Mouse (Mus musculus) embryo, embryonic 9.5 days (tissue): ENCODE measurements around the gene Timm8b.
"Not testable (repeated sequence)": the region's sequence is repeated elsewhere in the genome, so short reads cannot be mapped to it uniquely, and the experiment has no call there.

Experiments used
- DNase-seq: peaks from one replicate; pipeline ENCODE4 v3.0.0-alpha.2; 2017; ENCODE audit errors: extremely low spot score

Gene Timm8b

DNA sequence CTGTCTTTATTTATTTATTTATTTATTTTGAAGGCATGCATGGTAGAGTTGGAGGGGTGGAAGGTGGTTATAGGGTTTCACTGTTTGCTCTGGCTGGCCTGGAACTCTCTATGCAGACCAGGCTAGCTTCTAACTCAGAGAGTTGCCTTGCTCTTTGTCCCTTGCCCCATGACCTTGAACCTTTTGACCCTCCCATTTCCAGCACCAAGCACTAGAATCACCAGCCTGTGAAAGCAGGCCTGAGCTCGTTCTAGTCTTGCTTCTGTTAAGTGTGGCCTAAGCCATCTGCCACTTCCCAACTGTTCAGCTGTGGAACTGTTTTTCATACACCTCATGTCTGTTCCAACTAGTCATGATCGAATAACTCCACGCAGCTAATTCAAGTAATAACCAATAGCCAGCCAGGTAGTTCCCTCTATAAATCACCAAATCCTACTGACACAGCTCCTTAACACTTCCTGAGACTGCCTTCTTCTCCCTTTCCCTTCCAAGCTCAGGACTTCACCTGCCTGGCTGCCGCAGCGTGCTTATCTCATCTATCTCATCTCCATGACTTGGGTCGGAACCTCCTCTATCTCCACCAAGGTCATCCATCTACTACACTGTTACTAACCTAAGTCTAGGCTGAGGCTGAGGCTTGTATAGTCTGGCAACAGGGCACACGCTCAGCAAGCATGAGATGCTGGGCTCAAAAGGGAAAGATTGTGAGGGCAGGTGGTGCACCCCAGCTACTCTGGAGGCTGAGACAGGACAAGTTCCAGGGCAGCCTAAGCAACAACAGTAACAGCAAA lies 1.5 kb upstream of the Timm8b start:
- DNase-seq, result no peak

DNA sequence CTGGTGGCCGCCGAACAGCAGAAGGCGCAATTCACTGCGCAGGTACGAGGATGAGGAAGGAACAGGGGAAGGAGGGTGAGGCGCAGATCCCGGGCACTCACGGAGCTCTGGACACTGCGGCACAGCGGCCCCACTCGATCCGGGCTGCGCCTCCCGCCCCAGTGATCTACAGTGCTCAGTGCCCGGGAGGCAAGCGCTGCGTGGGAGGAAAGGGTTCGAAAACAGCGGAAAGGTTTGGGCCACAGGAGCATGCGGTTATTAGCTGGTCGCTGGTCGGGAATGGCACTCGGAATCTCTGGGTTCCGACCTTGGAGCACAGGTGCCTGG lies 251 bp downstream of the Timm8b start:
- DNase-seq, result no peak

DNA sequence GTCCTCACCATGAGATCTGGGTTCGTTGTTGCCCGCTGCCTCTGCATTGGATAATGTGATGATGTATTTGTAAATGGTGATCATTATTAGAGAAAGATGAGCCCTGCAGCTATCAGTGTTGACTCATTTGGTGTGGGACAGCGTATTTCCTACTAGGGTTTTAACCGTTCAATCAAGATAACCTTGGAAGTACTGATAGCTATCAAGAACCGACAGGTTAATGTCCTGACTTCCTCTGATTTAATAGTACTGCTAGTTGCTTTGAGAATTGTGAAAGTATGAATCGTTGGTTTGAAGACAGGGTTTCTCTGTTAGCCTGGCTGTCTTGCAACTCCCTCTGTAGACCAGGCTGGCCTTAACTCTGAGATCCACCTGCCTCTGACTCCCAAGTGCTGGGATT lies 628 bp downstream of the Timm8b start:
- DNase-seq, result no peak

DNA sequence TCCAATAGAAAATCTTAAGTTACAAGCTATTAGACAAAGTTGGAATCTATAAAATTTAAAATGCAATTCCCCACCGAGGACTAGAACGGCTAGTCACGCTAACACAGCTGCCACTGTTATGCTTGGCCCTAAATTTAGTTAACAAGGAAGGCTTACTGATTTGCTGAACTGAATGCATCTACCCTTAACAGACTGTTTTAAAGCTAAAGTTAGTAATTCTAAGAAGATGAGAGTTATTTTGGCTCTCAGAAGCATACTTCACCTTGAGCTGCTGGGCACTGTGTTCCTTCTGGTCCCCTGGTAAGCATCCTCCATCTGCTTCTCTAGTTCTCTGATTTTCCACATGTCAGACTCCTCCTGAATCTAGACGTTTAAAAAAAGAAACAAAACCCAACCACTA lies 8.4 kb downstream of the Timm8b start:
- DNase-seq, result no peak

DNA sequence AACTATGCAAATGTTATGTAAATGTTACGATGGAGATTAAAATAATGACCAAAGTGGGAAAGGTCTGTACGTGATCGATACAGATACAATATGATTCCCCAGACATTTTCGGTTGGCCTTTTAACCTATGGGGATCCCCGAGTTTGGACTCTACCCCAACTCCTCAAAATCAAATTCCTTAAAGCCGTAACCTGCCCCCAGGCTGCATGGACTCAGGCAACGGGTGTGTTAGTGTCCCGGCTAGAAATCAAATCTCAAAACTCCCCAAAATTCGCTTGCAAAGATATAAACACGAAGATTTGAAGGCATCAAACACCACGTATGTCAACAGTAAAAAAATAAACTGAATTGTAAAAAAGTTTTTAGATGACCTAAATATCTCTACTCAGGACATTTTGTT lies 12.5 kb downstream of the Timm8b start:
- DNase-seq, result no peak

DNA sequence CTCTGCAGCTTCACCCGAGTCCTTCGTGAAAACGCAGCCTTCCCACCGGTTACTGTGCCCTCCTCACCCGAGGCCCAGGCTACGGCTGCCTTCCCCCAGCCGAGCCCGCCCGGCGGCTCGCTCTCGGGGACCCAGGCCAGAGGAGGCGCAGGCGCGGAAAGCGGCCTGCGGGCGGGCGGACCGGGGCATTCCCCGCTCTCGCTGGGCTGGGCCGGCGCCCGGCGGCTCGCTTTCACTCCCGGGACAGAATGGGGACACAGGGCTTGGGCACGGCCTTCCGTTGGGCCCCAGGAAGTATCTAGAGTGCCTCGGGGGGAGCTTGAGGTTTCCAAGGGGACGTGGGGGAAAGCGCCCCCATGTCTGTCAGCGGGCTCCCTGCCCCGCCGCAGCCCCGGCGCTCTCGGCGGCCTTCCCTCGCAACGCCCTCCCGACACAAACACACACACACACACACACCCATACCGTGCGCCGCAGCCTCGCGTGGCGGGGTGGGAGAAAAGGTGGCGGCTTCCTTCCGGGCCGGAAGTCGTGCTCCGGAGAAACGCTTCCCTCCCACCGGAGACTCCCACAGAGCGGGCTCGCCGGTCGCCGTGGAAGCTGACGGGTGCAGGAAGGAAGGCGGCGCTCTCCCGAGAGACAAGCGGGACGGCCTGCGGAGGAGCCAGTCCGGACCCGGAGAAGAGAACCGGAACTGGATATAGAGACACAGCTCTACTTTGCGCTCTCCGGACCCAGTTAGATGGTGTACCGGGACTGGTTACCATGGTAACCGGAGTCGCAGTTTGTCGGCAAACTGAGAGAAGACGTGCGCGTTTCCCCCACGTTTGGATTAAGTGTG lies 13.3 kb downstream of the Timm8b start, which contains the start of the genes Pih1d2 and Nkapd1:
Gene Pih1d2, plus strand, starts transcription at position 556 of the 838 bp plus-strand sequence.
Gene Nkapd1, minus strand, starts transcription at position 699 of the 838 bp plus-strand sequence.
- DNase-seq, result peak; percentile 90

DNA sequence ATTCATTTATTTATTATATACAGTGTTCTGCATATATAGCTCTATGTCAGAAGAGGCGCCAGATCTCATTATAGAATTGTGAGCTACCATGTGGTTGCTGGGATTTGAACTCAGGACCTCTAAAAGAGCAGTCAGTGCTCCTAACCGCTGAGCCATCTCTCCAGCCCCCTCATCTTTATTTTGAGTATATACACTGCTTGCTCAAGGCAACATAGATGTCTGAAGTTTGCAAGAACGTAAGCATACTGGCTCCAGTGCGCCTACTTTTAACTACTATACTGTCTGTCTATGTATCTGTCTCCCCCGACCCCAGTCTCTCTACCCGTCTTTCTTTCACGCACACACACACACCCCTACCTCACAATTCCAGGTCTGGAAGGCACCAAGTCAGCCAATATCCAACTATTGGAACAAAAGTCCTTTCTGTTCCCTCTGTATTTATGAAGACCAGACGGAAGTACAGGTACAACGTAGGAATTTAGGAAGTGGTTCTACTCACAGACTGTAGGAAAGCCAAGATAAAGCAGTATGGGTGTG lies 14.2 kb downstream of the Timm8b start:
- DNase-seq, result no peak

DNA sequence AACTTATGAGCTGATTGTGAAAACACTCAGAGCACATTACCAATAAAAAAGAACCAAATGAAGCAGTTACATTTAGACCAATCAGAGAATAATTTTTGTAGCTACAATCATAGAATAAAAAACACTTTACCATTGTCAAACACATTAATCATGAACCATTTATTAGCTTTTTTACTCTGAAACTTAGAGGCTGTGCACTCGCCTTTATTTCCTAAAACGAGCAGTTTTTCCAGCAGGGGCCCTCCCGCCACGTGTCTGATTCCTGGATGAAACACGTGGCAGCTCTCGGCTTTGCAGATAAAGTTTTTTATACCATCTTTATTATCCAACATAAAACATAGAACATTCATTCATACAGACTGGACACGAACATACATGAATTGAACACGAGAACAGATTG lies 27.2 kb downstream of the Timm8b start:
- not testable (repeated sequence) for DNase-seq

DNA sequence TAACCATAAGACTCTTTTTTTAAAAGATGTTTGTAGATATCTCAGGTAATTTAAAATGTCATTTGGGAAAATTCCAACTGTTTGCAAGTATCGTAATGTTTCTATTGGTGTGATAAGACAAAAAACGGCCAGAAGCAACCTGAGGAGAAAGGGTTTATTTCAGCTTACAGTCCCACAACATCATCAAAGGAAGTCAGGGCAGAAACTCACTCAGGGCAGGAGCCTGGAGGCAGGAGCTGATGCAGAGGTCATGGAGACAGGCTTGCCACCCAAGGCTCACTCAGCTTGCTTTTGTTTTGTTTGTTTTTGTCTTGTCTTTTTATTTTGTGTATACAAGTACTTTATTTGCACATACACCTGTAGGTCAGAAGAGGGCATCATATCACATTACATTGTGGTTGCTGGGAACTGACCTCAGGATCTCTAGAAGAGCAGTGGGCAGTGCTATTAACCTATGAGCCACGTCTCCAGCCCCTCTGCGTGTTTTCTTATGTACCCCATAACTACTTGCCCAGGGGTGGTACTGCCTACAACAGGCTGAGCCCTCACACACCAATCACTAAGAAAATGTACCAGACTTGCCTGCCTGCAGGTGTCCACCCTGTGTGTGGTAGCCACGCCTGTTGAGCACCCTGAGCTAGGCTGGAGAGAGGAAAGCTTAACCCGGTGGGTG lies 28.4 kb downstream of the Timm8b start:
- DNase-seq, result no peak

DNA sequence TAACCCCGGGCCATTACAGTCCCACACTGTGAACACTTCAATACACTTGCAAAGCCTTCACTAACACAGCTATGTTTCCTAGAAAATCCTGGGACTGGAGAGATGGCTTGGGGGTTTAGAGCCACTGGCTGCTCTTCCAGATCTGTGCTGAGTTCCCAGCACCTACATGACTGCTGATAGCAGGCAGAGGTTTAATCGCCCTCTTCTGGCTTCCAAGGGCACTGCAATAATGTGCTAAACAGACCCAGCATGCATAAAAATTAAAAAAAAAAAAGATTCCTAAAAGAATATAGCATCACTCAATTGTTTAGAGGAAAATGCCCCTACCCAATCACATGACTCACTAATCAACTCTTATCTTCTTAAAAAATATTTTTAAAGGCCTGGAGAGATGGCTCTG lies 29.3 kb downstream of the Timm8b start:
- no peak for DNase-seq

DNA sequence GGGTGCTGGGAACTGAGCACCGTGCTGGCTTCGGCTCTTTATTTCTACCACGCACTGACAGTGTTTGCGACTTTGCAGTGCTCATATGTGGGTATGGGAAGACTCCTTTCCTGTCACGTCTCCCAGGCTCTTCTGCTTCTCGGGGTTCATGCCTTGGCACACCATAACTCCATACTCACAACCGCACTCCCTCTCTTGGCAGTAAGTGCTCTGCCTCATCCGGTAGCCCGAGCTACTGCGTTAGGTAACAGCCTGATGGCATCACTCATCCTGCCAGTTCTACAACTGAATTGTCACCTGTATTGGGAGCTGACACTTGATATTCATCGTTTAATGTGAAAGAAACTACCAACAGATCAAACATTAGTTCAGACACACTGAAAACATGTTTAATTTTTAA lies 30.6 kb downstream of the Timm8b start:
- DNase-seq, result no peak

DNA sequence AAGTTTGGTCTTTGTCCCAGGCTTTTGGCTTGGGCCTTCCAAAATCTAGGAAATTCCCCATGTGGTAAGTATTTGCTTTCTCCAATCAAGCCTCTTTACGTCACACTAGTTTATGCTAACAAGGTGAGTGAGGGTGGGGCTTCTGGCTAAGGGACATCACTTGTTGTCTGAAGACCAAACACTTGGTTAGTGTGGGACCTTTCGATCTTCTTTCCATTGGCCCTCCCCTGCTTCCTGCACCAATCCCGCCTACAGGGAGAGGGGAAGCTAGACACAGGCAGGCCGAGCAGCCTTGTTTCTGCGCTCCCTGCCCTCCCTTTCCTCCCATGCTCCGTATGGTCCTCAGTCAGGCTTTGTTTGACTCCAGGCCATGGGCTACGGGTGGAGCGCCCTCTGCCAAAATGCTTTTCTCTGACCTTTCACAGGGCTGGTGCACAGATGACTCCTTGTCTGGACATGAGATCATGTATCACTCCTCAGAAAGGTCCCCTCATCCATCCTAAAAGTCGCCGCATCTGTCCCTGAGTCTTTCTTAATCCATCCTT lies 43.2 kb downstream of the Timm8b start:
- no peak for DNase-seq

DNA sequence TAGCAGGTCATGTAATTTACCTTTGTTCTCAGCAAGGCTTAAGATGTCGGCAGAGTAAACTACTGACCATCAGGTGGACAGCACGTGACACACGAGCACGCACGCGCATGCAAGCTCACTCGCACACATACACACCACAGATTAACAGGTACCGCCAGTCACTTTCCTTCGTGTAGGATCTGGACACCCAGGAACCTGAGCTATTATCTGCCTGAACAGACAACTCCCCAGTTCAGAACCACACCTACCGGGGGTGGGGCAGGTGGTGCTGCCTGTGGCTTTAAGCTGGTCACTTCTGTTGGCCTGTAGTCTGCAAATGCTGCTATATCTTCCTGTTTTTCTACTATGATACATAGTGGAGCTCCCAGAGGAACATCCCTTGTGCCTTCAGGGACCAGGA lies 46.8 kb downstream of the Timm8b start:
- no peak for DNase-seq
